Comparison of ENCODE assay signal across 9 mouse cellular contexts in the genomic region with DNA sequence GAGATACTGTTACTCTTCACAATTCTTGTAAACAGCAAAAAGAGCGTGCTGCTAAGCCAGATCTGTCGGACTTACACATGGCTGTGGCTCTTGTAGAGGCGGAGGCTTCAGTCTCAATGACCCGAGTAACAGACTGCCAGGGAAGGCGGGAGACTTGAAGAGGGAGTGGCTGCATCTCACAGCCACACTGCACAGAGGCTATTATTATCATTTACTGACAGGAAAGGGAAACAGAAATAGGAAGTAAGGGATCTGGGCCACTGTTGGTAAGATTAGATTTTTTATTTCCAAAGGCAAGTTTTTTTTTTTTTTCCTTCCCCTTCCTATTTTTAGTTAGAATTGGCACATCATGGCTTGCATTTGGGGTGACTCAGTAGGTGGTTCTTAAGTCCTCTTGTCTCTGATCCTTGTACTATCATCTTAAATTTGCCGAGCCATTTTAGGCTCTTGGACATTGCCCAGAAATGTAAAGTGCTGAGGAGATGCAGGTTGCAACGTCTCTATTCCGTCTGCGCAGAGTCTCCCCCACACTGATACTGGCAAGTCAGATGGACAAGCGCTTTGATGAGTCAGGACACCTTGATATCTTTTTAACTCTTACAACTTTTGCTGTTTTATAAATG. TPM values are rescaled to one million over a fixed set of nuclear protein-coding genes. Genes with fewer than 3 reads are reported as not detected.
A peak's percentile ranks its signal among the peaks of the same experiment; 100 is the strongest.
DNase-seq lines count a peak whose midpoint lies in the region; ATAC-seq and TF ChIP-seq lines count a peak whose summit lies in the region.
"Had no signal": no experiment of that assay in that cellular context is flagged by ENCODE, and none has a peak within 500 bp of the region (broad histone marks: within the 10 kb centered on the region; RNA-seq: fewer than 3 reads in every experiment).

No protein-coding gene starts in this region.

- no peaks in the 10 kb centered on the region for H3K4me1 ChIP-seq in intestine, postnatal 0 days (replicated peaks; ENCODE audit: control insufficient read depth, insufficient read depth, low read length)
- H3K4me1 ChIP-seq in intestine, embryonic 16.5 days (ENCODE audit: control insufficient read depth, insufficient read depth, low read length): no peaks in the 10 kb centered on the region
- H3K4me1 ChIP-seq in embryonic facial prominence, embryonic 14.5 days (ENCODE audit: control insufficient read depth, insufficient read depth, low read length): no peaks in the 10 kb centered on the region
- H3K4me1 ChIP-seq in kidney, postnatal 0 days (replicated peaks; ENCODE audit: insufficient read depth, low read length): no peaks in the 10 kb centered on the region
- H3K4me1 ChIP-seq: neural tube, embryonic 13.5 days had no signal

- H3K9ac ChIP-seq in intestine, postnatal 0 days (ENCODE audit: low read depth, low read length): no peak overlapping the region
- no peak overlapping the region for H3K9ac ChIP-seq in intestine, embryonic 16.5 days (ENCODE audit: low read depth, low read length)
- H3K9ac ChIP-seq in embryonic facial prominence, embryonic 14.5 days (ENCODE audit: low read depth, low read length): no peak overlapping the region
- no peak overlapping the region for H3K9ac ChIP-seq in kidney, postnatal 0 days (ENCODE audit: low read depth, low read length)
- H3K9ac ChIP-seq: neural tube, embryonic 13.5 days had no signal

- DNase-seq in embryonic facial prominence, embryonic 14.5 days (ENCODE audit: low spot score): peak; percentile 46
- peak; percentile 60 for DNase-seq in kidney, postnatal 0 days (ENCODE audit: low spot score)
- no peak for DNase-seq in thymus, postnatal 25 days
- no peak for DNase-seq in layer of hippocampus, adult 9-10 months (ENCODE audit: low spot score)

- WGBS in intestine, postnatal 0 days: 43% methylated on average over 10 of the region's 10 CpGs
- 50% methylated on average over 10 of the region's 10 CpGs for whole genome bisulfite sequencing in intestine, embryonic 16.5 days
- 55% methylated on average over 10 of the region's 10 CpGs for WGBS in embryonic facial prominence, embryonic 14.5 days
- 38% methylated on average over 10 of the region's 10 CpGs for WGBS in kidney, postnatal 0 days
- WGBS in macrophage (ENCODE audit: missing documents): 9% methylated on average over 10 of the region's 10 CpGs

- H3K9me3 ChIP-seq in intestine, postnatal 0 days (ENCODE audit: control insufficient read depth): no peaks in the 10 kb centered on the region
- no peaks in the 10 kb centered on the region for H3K9me3 ChIP-seq in intestine, embryonic 16.5 days (ENCODE audit: control insufficient read depth, low read length)
- no peaks in the 10 kb centered on the region for H3K9me3 ChIP-seq in embryonic facial prominence, embryonic 14.5 days (ENCODE audit: control insufficient read depth, low read length)
- no peaks in the 10 kb centered on the region for H3K9me3 ChIP-seq in kidney, postnatal 0 days (replicated peaks; ENCODE audit: low read length)
- H3K9me3 ChIP-seq: neural tube, embryonic 13.5 days had no signal

- no peak overlapping the region for H3K27ac ChIP-seq in intestine, postnatal 0 days (ENCODE audit: low read depth, low read length)
- no peak overlapping the region for H3K27ac ChIP-seq in intestine, embryonic 16.5 days (ENCODE audit: low read length)
- H3K27ac ChIP-seq in embryonic facial prominence, embryonic 14.5 days (replicated peaks; ENCODE audit: low read depth, low read length): no peak overlapping the region
- H3K27ac ChIP-seq in kidney, postnatal 0 days: no peak overlapping the region
- H3K27ac ChIP-seq in macrophage: peak overlapping the region; percentile 83
- H3K27ac ChIP-seq: neural tube, embryonic 13.5 days had no signal

- H3K36me3 ChIP-seq in intestine, postnatal 0 days (ENCODE audit: control insufficient read depth, insufficient read depth): no peaks in the 10 kb centered on the region
- H3K36me3 ChIP-seq in intestine, embryonic 16.5 days (ENCODE audit: control insufficient read depth, insufficient read depth, low read length): no peaks in the 10 kb centered on the region
- no peaks in the 10 kb centered on the region for H3K36me3 ChIP-seq in embryonic facial prominence, embryonic 14.5 days (ENCODE audit: control insufficient read depth, insufficient read depth, low read length)
- no peaks in the 10 kb centered on the region for H3K36me3 ChIP-seq in kidney, postnatal 0 days (ENCODE audit: insufficient read depth, low read length)
- no peaks in the 10 kb centered on the region for H3K36me3 ChIP-seq in macrophage (ENCODE audit: inconsistent target)
- H3K36me3 ChIP-seq: neural tube, embryonic 13.5 days had no signal

- H3K79me2 ChIP-seq in macrophage (ENCODE audit: inconsistent target): no peaks in the 10 kb centered on the region

- no peak for ATAC-seq in intestine, postnatal 0 days
- ATAC-seq in intestine, embryonic 16.5 days: no peak
- ATAC-seq in embryonic facial prominence, embryonic 14.5 days (ENCODE audit: low read depth): no peak
- ATAC-seq in kidney, postnatal 0 days (replicated peaks; ENCODE audit: low FRiP score, low read depth): no peak
- no peak for ATAC-seq in activated CD4-positive, CD25-positive, alpha-beta regulatory T cell, adult 4 months

- TF ChIP-seq CTCF in intestine, postnatal 0 days (IDR thresholded peaks at IDR 0.05; ENCODE audit: low read depth): no peak
- no peak for TF ChIP-seq CTCF in kidney, postnatal 0 days (IDR thresholded peaks at IDR 0.05; ENCODE audit: low read depth)

- H3K4me3 ChIP-seq in intestine, postnatal 0 days (ENCODE audit: low read depth, low read length): no peak overlapping the region
- H3K4me3 ChIP-seq in intestine, embryonic 16.5 days (ENCODE audit: low read length): no peak overlapping the region
- H3K4me3 ChIP-seq in embryonic facial prominence, embryonic 14.5 days (ENCODE audit: low read depth, low read length): no peak overlapping the region
- no peak overlapping the region for H3K4me3 ChIP-seq in kidney, postnatal 0 days (replicated peaks; ENCODE audit: low read depth, low read length)
- peak overlapping the region; percentile 22; the same call in 1 of the 2 replicates for H3K4me3 ChIP-seq in macrophage (ENCODE audit: inconsistent target)
- H3K4me3 ChIP-seq: neural tube, embryonic 13.5 days had no signal

- H3K27me3 ChIP-seq in intestine, postnatal 0 days (replicated peaks; ENCODE audit: control insufficient read depth, insufficient read depth, low read length): no peaks in the 10 kb centered on the region
- no peaks in the 10 kb centered on the region for H3K27me3 ChIP-seq in intestine, embryonic 16.5 days (replicated peaks; ENCODE audit: control insufficient read depth, insufficient read depth, low read length)
- H3K27me3 ChIP-seq in embryonic facial prominence, embryonic 14.5 days (replicated peaks; ENCODE audit: control insufficient read depth, insufficient read depth, low read length): no peaks in the 10 kb centered on the region
- no peaks in the 10 kb centered on the region for H3K27me3 ChIP-seq in kidney, postnatal 0 days (ENCODE audit: insufficient read depth, low read length)
- H3K27me3 ChIP-seq: neural tube, embryonic 13.5 days had no signal

- H3K4me2 ChIP-seq in intestine, postnatal 0 days (replicated peaks; ENCODE audit: low read depth): peak overlapping the region; percentile 17; the same call in 1 of the 2 replicates
- H3K4me2 ChIP-seq in intestine, embryonic 16.5 days (ENCODE audit: low read depth, low read length): no peak overlapping the region
- H3K4me2 ChIP-seq in embryonic facial prominence, embryonic 14.5 days (ENCODE audit: low read depth, low read length): no peak overlapping the region
- H3K4me2 ChIP-seq in kidney, postnatal 0 days (ENCODE audit: low read length): peak overlapping the region; percentile 23; the same call in 1 of the 2 replicates
- H3K4me2 ChIP-seq: neural tube, embryonic 13.5 days had no signal

RNA-seq across cellular contexts. Expression of a gene that starts 20.3 kb away (rescaled TPM):
- polyA plus RNA-seq in intestine, postnatal 0 days (2015; fragmentation: Nextera tagmentation; extraction: Ambion mirVana): 2.7 and 3.3 TPM in 2 replicates
- polyA plus RNA-seq in intestine, embryonic 16.5 days (2015; fragmentation: Nextera tagmentation; extraction: Ambion mirVana): 6.6 and 7.9 TPM in 2 replicates
- polyA plus RNA-seq in embryonic facial prominence, embryonic 14.5 days (2014; fragmentation: Nextera tagmentation; extraction: Ambion mirVana): 17.3 and 19.0 TPM in 2 replicates
- 7.3 and 7.7 TPM in 2 replicates for polyA plus RNA-seq in kidney, postnatal 0 days (2015; fragmentation: Nextera tagmentation; extraction: Ambion mirVana)
- total RNA-seq in macrophage (2018; cell fraction: chromatin; rRNA removed): 100 to 1,000 TPM in 5 of 26 experiments, 10 to 100 TPM in 21; 14.5 to 126 (median 37.4) TPM
- total RNA-seq in macrophage (2018; cell fraction: cytosol; rRNA removed): 10 to 100 TPM; 11.7 to 47.0 (median 18.8) TPM
- 100 to 1,000 TPM in 1 of 26 experiments, 10 to 100 TPM in 25; 13.0 to 104 (median 32.5) TPM for total RNA-seq in macrophage (2018; cell fraction: nucleus; rRNA removed)
- polyA plus RNA-seq in macrophage (2018): 8.7 to 14.4 TPM (median 9.8 TPM) in 3 replicates
- 1 to 10 TPM; 2.4 to 2.5 TPM for polyA plus RNA-seq in activated CD4-positive, CD25-positive, alpha-beta regulatory T cell, adult 4 months (2017; shearing (Covaris generic))

RNA-seq across cellular contexts. Expression of a gene that starts 51.0 kb away (rescaled TPM):
- polyA plus RNA-seq in intestine, postnatal 0 days (2015; fragmentation: Nextera tagmentation; extraction: Ambion mirVana): 18.1 and 19.4 TPM in 2 replicates
- 39.2 and 41.8 TPM in 2 replicates for polyA plus RNA-seq in intestine, embryonic 16.5 days (2015; fragmentation: Nextera tagmentation; extraction: Ambion mirVana)
- polyA plus RNA-seq in embryonic facial prominence, embryonic 14.5 days (2014; fragmentation: Nextera tagmentation; extraction: Ambion mirVana): 50.9 and 57.2 TPM in 2 replicates
- 40.9 and 42.6 TPM in 2 replicates for polyA plus RNA-seq in kidney, postnatal 0 days (2015; fragmentation: Nextera tagmentation; extraction: Ambion mirVana)
- total RNA-seq in macrophage (2018; cell fraction: chromatin; rRNA removed): 10 to 100 TPM; 29.2 to 67.2 (median 48.3) TPM
- 10 to 100 TPM in 25 of 26 experiments, 1 to 10 TPM in 1; 9.8 to 19.1 (median 13.7) TPM for total RNA-seq in macrophage (2018; cell fraction: cytosol; rRNA removed)
- 10 to 100 TPM; 20.4 to 63.5 (median 36.3) TPM for total RNA-seq in macrophage (2018; cell fraction: nucleus; rRNA removed)
- polyA plus RNA-seq in macrophage (2018): 10.3 to 22.0 TPM (median 18.7 TPM) in 3 replicates
- 10 to 100 TPM; 41.1 to 49.6 TPM for polyA plus RNA-seq in activated CD4-positive, CD25-positive, alpha-beta regulatory T cell, adult 4 months (2017; shearing (Covaris generic))

Comparison
In these comparisons a context has a peak if more than half of its experiments do, and no peak if none do; other contexts are left out.
1. H3K4me2 ChIP-seq: peak in intestine, postnatal 0 days (single experiment) and kidney, postnatal 0 days (single experiment); none in intestine, embryonic 16.5 days (single experiment) and embryonic facial prominence, embryonic 14.5 days (single experiment).
2. DNase-seq: peak in embryonic facial prominence, embryonic 14.5 days (single experiment) and kidney, postnatal 0 days (single experiment); none in thymus, postnatal 25 days (single experiment) and layer of hippocampus, adult 9-10 months (single experiment).